ENCODE assay signal across 8 mouse cellular contexts in genomic region chr2:181837372-181838292, GRCm38 (mm10). TPM values are rescaled to one million over a fixed set of nuclear protein-coding genes. Genes with fewer than 3 reads are reported as not detected.
DNase-seq lines count a peak whose midpoint lies in the region; ATAC-seq lines count a peak whose summit lies in the region.

Gene Pcmtd2, plus strand, starts transcription at chr2:181837854.

- DNase-seq in B cell, adult 2 months, result peak; percentile 91 to 93
- DNase-seq in brain, adult 2 months (ENCODE audit: low read depth, low spot score), result peak; percentile 96
- peak; percentile 97 for DNase-seq in heart, embryonic 10.5 days (ENCODE audit: low spot score)
- peak; percentile 94 for DNase-seq in liver
- peak; percentile 89 to 96 for DNase-seq in spleen, postnatal 4 days (ENCODE audit: low spot score in 2 of 2)

- peak within 1 kb of the TSS; percentile 92 for H3K27ac ChIP-seq in heart, embryonic 10.5 days
- peak within 1 kb of the TSS; percentile 89 for H3K27ac ChIP-seq in kidney, embryonic 15.5 days

- no peaks in the 10 kb centered on the region for H3K9me3 ChIP-seq in heart, embryonic 10.5 days
- H3K9me3 ChIP-seq in kidney, embryonic 15.5 days (replicated peaks), result no peaks in the 10 kb centered on the region

- H3K9ac ChIP-seq in kidney, embryonic 15.5 days, result peak within 1 kb of the TSS; percentile 72

- H3K4me1 ChIP-seq in heart, embryonic 10.5 days, result peaks cover 9% of the 10 kb centered on the region; the same call in 1 of the 2 replicates
- peaks cover 11% of the 10 kb centered on the region for H3K4me1 ChIP-seq in kidney, embryonic 15.5 days

- peak; percentile 96 for ATAC-seq in erythroblast, adult 5-6 weeks (replicated peaks; ENCODE audit: low FRiP score, poor library complexity, severe bottlenecking)
- peak; percentile 100 for ATAC-seq in kidney, embryonic 15.5 days (replicated peaks; ENCODE audit: low FRiP score)
- peak; percentile 98 for ATAC-seq in monocyte, adult 5-6 weeks (replicated peaks; ENCODE audit: insufficient number of reproducible peaks, low FRiP score, low TSS enrichment, poor library complexity, severe bottlenecking)

- peak within 1 kb of the TSS; percentile 88 for H3K4me3 ChIP-seq in heart, embryonic 10.5 days
- H3K4me3 ChIP-seq in kidney, embryonic 15.5 days (replicated peaks), result peak within 1 kb of the TSS; percentile 81

- peak within 1 kb of the TSS; percentile 79 for H3K4me2 ChIP-seq in kidney, embryonic 15.5 days

- H3K36me3 ChIP-seq in heart, embryonic 10.5 days, result peaks cover 4% of the 10 kb centered on the region
- peaks cover 16% of the 10 kb centered on the region for H3K36me3 ChIP-seq in kidney, embryonic 15.5 days

- WGBS in heart, embryonic 10.5 days, result under 1% methylated on average over 35 of the region's 35 CpGs
- under 1% methylated on average over 35 of the region's 35 CpGs for WGBS in kidney, embryonic 15.5 days

- no peaks in the 10 kb centered on the region for H3K27me3 ChIP-seq in heart, embryonic 10.5 days (ENCODE audit: insufficient read depth, poor library complexity, severe bottlenecking)
- H3K27me3 ChIP-seq in kidney, embryonic 15.5 days, result peaks cover 4% of the 10 kb centered on the region; the same call in 1 of the 2 replicates

RNA-seq across cellular contexts. Expression of gene Pcmtd2, which starts in this region (rescaled TPM):
- 120 and 125 TPM in 2 replicates for total RNA-seq in erythroblast, adult 5-6 weeks (2015; ENCODE audit: low replicate concordance)
- total RNA-seq in erythroblast, adult 5-6 weeks (2017; ENCODE audit: low replicate concordance), result 171 and 192 TPM in 2 replicates
- 22.7 and 22.9 TPM in 2 replicates for polyA plus RNA-seq in heart, embryonic 10.5 days (2016; fragmentation: Nextera tagmentation; extraction: Ambion mirVana)
- polyA plus RNA-seq in kidney, embryonic 15.5 days (2015; fragmentation: Nextera tagmentation; extraction: Ambion mirVana), result 33.6 and 36.2 TPM in 2 replicates
- 27.3 to 61.6 TPM (median 42.9 TPM) in 3 replicates for total RNA-seq in monocyte, adult 5-6 weeks (2017)

Comparison
In these comparisons a context has a peak if more than half of its experiments do, and no peak if none do; other contexts are left out.
1. Peak in every context shown above with its lines: DNase-seq, ATAC-seq, H3K4me3 ChIP-seq and H3K27ac ChIP-seq.